Mouse (Mus musculus) kidney, embryonic 16.5 days (tissue): Measurements from ENCODE around the gene Ccnj. TPM values are rescaled to one million over a fixed set of nuclear protein-coding genes. Genes with fewer than 3 reads are reported as not detected.

Experiments
- ATAC-seq: fragments of 200-750 bp; cut with Nextera tagmentation; 2 replicates; pipeline ENCODE4 v1.8.0; 2017; ENCODE audit warnings: moderate TSS enrichment; ENCODE audit not compliant: low FRiP score, low TSS enrichment
- H3K27ac ChIP-seq: fragments of 300-500 bp; sonication (generic); 2 replicates; pipeline ENCODE4 v1.5.1; 2014; ENCODE audit warnings: low read length
- H3K27me3 ChIP-seq: fragments of 300-500 bp; sonication (generic); 2 replicates; pipeline ENCODE4 v1.6.1; 2014; ENCODE audit warnings: low read length, control low read depth, mixed read lengths; ENCODE audit not compliant: insufficient read depth
- H3K36me3 ChIP-seq: fragments of 300-500 bp; sonication (generic); 2 replicates; pipeline ENCODE4 v1.6.1; 2014; ENCODE audit warnings: low read length, control low read depth, mixed read lengths; ENCODE audit not compliant: insufficient read depth
- H3K4me1 ChIP-seq: fragments of 300-500 bp; sonication (generic); 2 replicates; pipeline ENCODE4 v1.6.1; 2014; ENCODE audit warnings: low read length, control low read depth, mixed read lengths; ENCODE audit not compliant: insufficient read depth
- H3K4me2 ChIP-seq: fragments of 300-500 bp; sonication (generic); replicated peaks from 2 replicates; pipeline ENCODE4 v1.6.1; 2014; ENCODE audit warnings: low read depth, low read length
- H3K4me3 ChIP-seq: fragments of 300-500 bp; sonication (generic); 2 replicates; pipeline ENCODE4 v1.5.1; 2014; ENCODE audit warnings: mild to moderate bottlenecking, low read length
- H3K9ac ChIP-seq: fragments of 300-500 bp; sonication (generic); replicated peaks from 2 replicates; pipeline ENCODE4 v1.6.1; 2014; ENCODE audit warnings: low read length
- H3K9me3 ChIP-seq: fragments of 300-500 bp; sonication (generic); 2 replicates; pipeline ENCODE4 v1.6.1; 2016; ENCODE audit warnings: low read length, control low read depth
- WGBS: fragments of 180-500 bp; shearing (Covaris S2); extraction: QIAGEN DNeasy Blood & Tissue Kit; methylation state at CpG from one replicate; pipeline ENCODE4 v1.1.7; 2014; 5-methylcytosine and 5-hydroxymethylcytosine counted together
- polyA plus RNA-seq: library from polyadenylated mRNA; unstranded; fragments of >200 nt; fragmentation: Nextera tagmentation; extraction: Ambion mirVana; gene quantifications from 2 replicates; pipeline ENCODE4 v1.2.1, GENCODE M21; 2015

The Ccnj gene
- polyA plus RNA-seq, 1 experiment from 2014 or later: 14.4 TPM

- H3K36me3 ChIP-seq: no peaks in the 10 kb centered on the region
- no peak for ATAC-seq
These were observed 13.1 kb upstream of the Ccnj start for GRCm38 (mm10) chr19:40817901-40818532.

GRCm38 (mm10) chr19:40818764-40819163 is 12.3 kb upstream of the Ccnj start:
- ATAC-seq: no peak
- Histone ChIP-seq H3K4me2 (no peak overlapping the region), H3K27ac (no peak overlapping the region), H3K27me3 (peaks cover 2% of the 10 kb centered on the region; the same call in 1 of the 2 replicates), H3K4me3 (no peak overlapping the region), H3K36me3 (no peaks in the 10 kb centered on the region), H3K4me1 (0 out of 2 replicates have a peak, but pooled peaks cover 3% of the 10 kb centered on the region), H3K9me3 (no peaks in the 10 kb centered on the region), H3K9ac (no peak overlapping the region)
- WGBS: 72% methylated on average over 7 of the region's 7 CpGs

More at GRCm38 (mm10) chr19:40817901-40818532, 13.1 kb upstream of the Ccnj start:
- no peak overlapping the region for H3K9ac ChIP-seq
- H3K27ac ChIP-seq: no peak overlapping the region
- 87% methylated on average over 6 of the region's 6 CpGs for WGBS
- H3K4me2 ChIP-seq: no peak overlapping the region
- no peaks in the 10 kb centered on the region for H3K9me3 ChIP-seq
- H3K4me1 ChIP-seq: 0 out of 2 replicates have a peak, but pooled peaks cover 3% of the 10 kb centered on the region
- H3K4me3 ChIP-seq: no peak overlapping the region
- H3K27me3 ChIP-seq: peaks cover 2% of the 10 kb centered on the region; the same call in 1 of the 2 replicates

GRCm38 (mm10) chr19:40821306-40821825 is 9.7 kb upstream of the Ccnj start:
- no peak overlapping the region for H3K9ac ChIP-seq
- H3K4me3 ChIP-seq: no peak overlapping the region
- no peak for ATAC-seq
- no peak overlapping the region for H3K4me2 ChIP-seq
- 82% methylated on average over 4 of the region's 4 CpGs for whole genome bisulfite sequencing
- no peaks in the 10 kb centered on the region for H3K9me3 ChIP-seq
- no peaks in the 10 kb centered on the region for H3K4me1 ChIP-seq
- 0 out of 2 replicates have a peak, but pooled peaks cover 2% of the 10 kb centered on the region for H3K27me3 ChIP-seq
- no peaks in the 10 kb centered on the region for H3K36me3 ChIP-seq
- H3K27ac ChIP-seq: no peak overlapping the region

- Histone ChIP-seq H3K27ac (no peak overlapping the region), H3K4me3 (no peak overlapping the region), H3K4me2 (no peak overlapping the region), H3K4me1 (0 out of 2 replicates have a peak, but pooled peaks cover 5% of the 10 kb centered on the region), H3K27me3 (no peaks in the 10 kb centered on the region), H3K36me3 (no peaks in the 10 kb centered on the region), H3K9me3 (no peaks in the 10 kb centered on the region), H3K9ac (no peak overlapping the region)
- ATAC-seq: no peak
- 62% methylated on average over 5 of the region's 5 CpGs for WGBS
These were observed 5.4 kb upstream of the Ccnj start for GRCm38 (mm10) chr19:40825636-40826035.

- Histone ChIP-seq H3K27ac (no peak overlapping the region), H3K4me2 (no peak overlapping the region), H3K4me1 (0 out of 2 replicates have a peak, but pooled peaks cover 5% of the 10 kb centered on the region), H3K36me3 (no peaks in the 10 kb centered on the region), H3K9ac (no peak overlapping the region), H3K9me3 (no peaks in the 10 kb centered on the region), H3K27me3 (no peaks in the 10 kb centered on the region), H3K4me3 (no peak overlapping the region)
- ATAC-seq: no peak
- 70% methylated on average over 7 of the region's 7 CpGs for WGBS
These were observed 4.3 kb upstream of the Ccnj start for GRCm38 (mm10) chr19:40826735-40827134.

- no peaks in the 10 kb centered on the region for H3K36me3 ChIP-seq
- peak overlapping the region; percentile 90 for H3K4me3 ChIP-seq
- H3K4me2 ChIP-seq: peak overlapping the region; percentile 66
- H3K4me1 ChIP-seq: peaks cover 16% of the 10 kb centered on the region
- H3K9ac ChIP-seq: peak overlapping the region; percentile 96
- ATAC-seq: no peak
- no peak overlapping the region; the same call in 1 of the 2 replicates for H3K27ac ChIP-seq
- 53% methylated on average over 7 of the region's 7 CpGs for WGBS
- H3K9me3 ChIP-seq: no peaks in the 10 kb centered on the region
- no peaks in the 10 kb centered on the region for H3K27me3 ChIP-seq
These were observed 881 bp upstream of the Ccnj start for GRCm38 (mm10) chr19:40830198-40830597.

- Histone ChIP-seq H3K4me1 (peaks cover 16% of the 10 kb centered on the region), H3K27me3 (no peaks in the 10 kb centered on the region), H3K9ac (peak overlapping the region; percentile 96), H3K27ac (peak overlapping the region; percentile 87), H3K4me2 (peak overlapping the region; percentile 66), H3K9me3 (no peaks in the 10 kb centered on the region), H3K36me3 (peaks cover 2% of the 10 kb centered on the region; the same call in 1 of the 2 replicates), H3K4me3 (peak overlapping the region; percentile 90)
- peak; percentile 70 for ATAC-seq
- under 1% methylated on average over 55 of the region's 76 CpGs for WGBS
These were observed 530 bp downstream of the Ccnj start for GRCm38 (mm10) chr19:40831416-40832201.

- Histone ChIP-seq H3K36me3 (peaks cover 8% of the 10 kb centered on the region; the same call in 1 of the 2 replicates), H3K9me3 (no peaks in the 10 kb centered on the region), H3K27me3 (no peaks in the 10 kb centered on the region), H3K27ac (no peak overlapping the region), H3K9ac (peak overlapping the region; percentile 96), H3K4me3 (peak overlapping the region; percentile 90), H3K4me1 (peaks cover 16% of the 10 kb centered on the region), H3K4me2 (peak overlapping the region; percentile 66)
- 0 out of 2 replicates have a peak, but pooled peaks have one; percentile 14 for ATAC-seq
- WGBS: 24% methylated on average over 5 of the region's 5 CpGs
These were observed 1.3 kb downstream of the Ccnj start for GRCm38 (mm10) chr19:40832361-40832760.

GRCm38 (mm10) chr19:40834436-40834835 is 3.4 kb downstream of the Ccnj start:
- peaks cover 22% of the 10 kb centered on the region for H3K36me3 ChIP-seq
- no peaks in the 10 kb centered on the region for H3K27me3 ChIP-seq
- no peak for ATAC-seq
- no peaks in the 10 kb centered on the region for H3K9me3 ChIP-seq
- peaks cover 16% of the 10 kb centered on the region for H3K4me1 ChIP-seq
- H3K27ac ChIP-seq: no peak overlapping the region
- H3K4me3 ChIP-seq: no peak overlapping the region
- no peak overlapping the region for H3K9ac ChIP-seq
- WGBS: 91% methylated on average over 6 of the region's 6 CpGs
- H3K4me2 ChIP-seq: no peak overlapping the region
